Mouse (Mus musculus): ENCODE results near the gene Rbfox2.

DNA sequence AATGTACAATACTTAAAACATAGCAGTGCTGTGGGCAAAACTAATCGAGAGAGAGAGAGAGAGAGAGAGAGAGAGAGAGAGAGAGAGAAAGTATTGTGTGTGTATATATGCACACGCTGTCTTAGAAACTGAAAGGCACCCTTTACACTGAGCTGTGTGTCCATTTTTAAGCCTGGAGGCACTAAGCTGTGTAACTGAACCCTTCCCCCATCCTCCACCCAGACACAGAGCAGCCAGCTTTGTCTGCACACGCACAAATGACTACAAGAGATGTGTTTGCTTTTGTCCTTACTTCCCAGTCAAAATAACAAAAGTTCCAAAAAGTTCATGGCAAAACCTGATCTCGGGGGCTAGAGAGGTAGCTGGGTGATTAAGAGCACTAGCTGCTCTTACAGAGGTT lies 80.9 kb downstream of the Rbfox2 start:
- TF ChIP-seq CTCF (IDR thresholded peaks at IDR 0.05; ENCODE audit: low read depth, low read length): no peak
- no peak for TF ChIP-seq POLR2A (IDR thresholded peaks at IDR 0.05; ENCODE audit: extremely low read depth, insufficient read depth, low read length)

Data from liver, adult 2 months (tissue).